Mouse (Mus musculus) MEL (cell line): ENCODE data around the gene Mterf1a. TPM values are rescaled to one million over a fixed set of nuclear protein-coding genes. Genes with fewer than 3 reads are reported as not detected.
"Not testable (repeated sequence)": the region's sequence is repeated elsewhere in the genome, so short reads cannot be mapped to it uniquely, and the experiment has no call there.

Experiments used
- DNase-seq: peaks from one replicate; pipeline ENCODE4 v3.0.0; 2011; ENCODE audit warnings: low read depth, low spot score
- H3K27ac ChIP-seq: 2 replicates; pipeline ENCODE4 v1.5.1; 2012; ENCODE audit warnings: low read depth, mild to moderate bottlenecking, control low read depth, low read length, moderate library complexity; ENCODE audit not compliant: control insufficient read depth
- H3K27me3 ChIP-seq, 2 experiments: fragments of 150-350 bp in 1 of 2; sonication (generic) in 1 of 2; 2 replicates each; pipeline ENCODE4 v1.6.1; 2012; ENCODE audit warnings: low read length in 2 of 2, mild to moderate bottlenecking in 2 of 2, improper control_type of control experiment in 1 of 2, moderate library complexity in 1 of 2; ENCODE audit not compliant: insufficient read depth in 2 of 2, control insufficient read depth in 1 of 2
- H3K36me3 ChIP-seq, 2 experiments: 2 replicates each; pipeline ENCODE4 v1.6.1; 2012 to 2014; ENCODE audit warnings: low read length in 2 of 2, improper control_type of control experiment in 1 of 2, inconsistent platforms in 1 of 2, mild to moderate bottlenecking in 1 of 2; ENCODE audit not compliant: insufficient read depth in 2 of 2, control insufficient read depth in 1 of 2
- H3K4me1 ChIP-seq, 2 experiments: fragments of 150-350 bp in 1 of 2; sonication (generic) in 1 of 2; 2 replicates each; pipeline ENCODE4 v1.6.1; 2012; ENCODE audit warnings: low read length in 2 of 2, improper control_type of control experiment in 1 of 2, mild to moderate bottlenecking in 1 of 2; ENCODE audit not compliant: insufficient read depth in 2 of 2, control insufficient read depth in 1 of 2
- H3K4me3 ChIP-seq, 2 experiments: fragments of 150-350 bp in 1 of 2; sonication (generic) in 1 of 2; 2 replicates each; pipeline ENCODE4 v1.5.1; 2012; ENCODE audit warnings: low read depth in 2 of 2, low read length in 2 of 2, mild to moderate bottlenecking in 2 of 2, moderate library complexity in 2 of 2, control low read depth in 1 of 2, improper control_type of control experiment in 1 of 2; ENCODE audit not compliant: control insufficient read depth in 1 of 2, insufficient read depth in 1 of 2
- H3K79me2 ChIP-seq: 2 replicates; pipeline ENCODE4 v1.6.1; 2012; ENCODE audit warnings: mild to moderate bottlenecking, low read length, moderate library complexity; ENCODE audit not compliant: control insufficient read depth, poor library complexity, insufficient read depth
- H3K9ac ChIP-seq: 2 replicates; pipeline ENCODE4 v1.6.1; 2012; ENCODE audit warnings: low read depth, mild to moderate bottlenecking, control low read depth, low read length, moderate library complexity; ENCODE audit not compliant: control insufficient read depth, poor library complexity, severe bottlenecking
- H3K9me3 ChIP-seq: fragments of 150-350 bp; sonication (generic); replicated peaks from 2 replicates; pipeline ENCODE4 v1.6.1; 2012; ENCODE audit warnings: mild to moderate bottlenecking, low read length, improper control_type of control experiment, moderate library complexity; ENCODE audit not compliant: insufficient read depth
- BHLHE40 ChIP-seq: IDR thresholded peaks from 2 replicates; pipeline ENCODE4 v1.6.1; 2012; ENCODE audit warnings: low read depth, mild to moderate bottlenecking, inconsistent platforms, low read length, improper control_type of control experiment, borderline replicate concordance
- CTCF ChIP-seq, 3 experiments: IDR thresholded peaks in 2 of 3; conservative IDR thresholded peaks in 1 of 3; 2 replicates each; pipeline ENCODE4 v1.5.1; 2011 to 2012; ENCODE audit warnings: low read length in 3 of 3, low read depth in 2 of 3, mild to moderate bottlenecking in 2 of 3, improper control_type of control experiment in 1 of 3, inconsistent platforms in 1 of 3, mixed read lengths in 1 of 3, moderate library complexity in 1 of 3; ENCODE audit not compliant: control insufficient read depth in 1 of 3, insufficient read depth in 1 of 3, poor library complexity in 1 of 3, severe bottlenecking in 1 of 3
- EP300 ChIP-seq, 2 experiments: IDR thresholded peaks; 2 replicates each; pipeline ENCODE4 v1.6.1; 2011; ENCODE audit warnings: improper control_type of control experiment in 2 of 2, low read length in 2 of 2, low read depth in 1 of 2, mild to moderate bottlenecking in 1 of 2
- ETS1 ChIP-seq: IDR thresholded peaks from 2 replicates; pipeline ENCODE4 v1.6.1; 2012; ENCODE audit warnings: low read depth, mild to moderate bottlenecking, inconsistent platforms, low read length, improper control_type of control experiment, moderate library complexity
- KAT2A ChIP-seq: conservative IDR thresholded peaks from 2 replicates; pipeline ENCODE4 v1.6.1; 2012; ENCODE audit warnings: low read depth, low read length, improper control_type of control experiment, inconsistent platforms
- MAFK ChIP-seq: IDR thresholded peaks from 2 replicates; pipeline ENCODE4 v1.6.1; 2011; ENCODE audit warnings: low read depth, mild to moderate bottlenecking, low read length, improper control_type of control experiment, borderline replicate concordance
- MXI1 ChIP-seq: IDR thresholded peaks from 2 replicates; pipeline ENCODE4 v1.6.1; 2011; ENCODE audit warnings: mild to moderate bottlenecking, low read depth, low read length, improper control_type of control experiment
- POLR2AphosphoS2 ChIP-seq: IDR thresholded peaks from 2 replicates; pipeline ENCODE4 v1.6.1; 2011; ENCODE audit warnings: low read length, improper control_type of control experiment
- POLR2AphosphoS5 ChIP-seq: IDR thresholded peaks from 2 replicates; pipeline ENCODE4 v1.6.1; 2012; ENCODE audit warnings: low read depth, borderline replicate concordance, mild to moderate bottlenecking, inconsistent platforms, low read length, moderate library complexity, mixed read lengths
- RAD21 ChIP-seq: IDR thresholded peaks from 2 replicates; pipeline ENCODE4 v1.6.1; 2011; ENCODE audit warnings: mild to moderate bottlenecking, low read depth, low read length, improper control_type of control experiment
- RCOR1 ChIP-seq: IDR thresholded peaks from 2 replicates; pipeline ENCODE4 v1.6.1; 2012; ENCODE audit warnings: low read depth, mild to moderate bottlenecking, inconsistent platforms, low read length, improper control_type of control experiment
- SIN3A ChIP-seq: IDR thresholded peaks from 2 replicates; pipeline ENCODE4 v1.6.1; 2012; ENCODE audit warnings: low read length, improper control_type of control experiment, inconsistent platforms
- SMC3 ChIP-seq: IDR thresholded peaks from 2 replicates; pipeline ENCODE4 v1.6.1; 2011; ENCODE audit warnings: low read depth, low read length, improper control_type of control experiment
- TCF12 ChIP-seq: IDR thresholded peaks from 2 replicates; pipeline ENCODE4 v1.6.1; 2014; ENCODE audit warnings: low read depth, mild to moderate bottlenecking, inconsistent platforms, low read length, improper control_type of control experiment, moderate library complexity
- UBTF ChIP-seq: IDR thresholded peaks from 2 replicates; pipeline ENCODE4 v1.6.1; 2012; ENCODE audit warnings: low read depth, mild to moderate bottlenecking, inconsistent platforms, low read length, improper control_type of control experiment, moderate library complexity, borderline replicate concordance; ENCODE audit not compliant: insufficient read depth
- USF2 ChIP-seq, 2 experiments: IDR thresholded peaks; 2 replicates each; pipeline ENCODE4 v1.6.1; 2011 to 2012; ENCODE audit warnings: improper control_type of control experiment in 2 of 2, low read length in 2 of 2, borderline replicate concordance in 1 of 2, inconsistent platforms in 1 of 2, low read depth in 1 of 2, mild to moderate bottlenecking in 1 of 2; ENCODE audit not compliant: insufficient read depth in 1 of 2
- ZC3H11A ChIP-seq: IDR thresholded peaks from 2 replicates; pipeline ENCODE4 v1.6.1; 2012; ENCODE audit warnings: low read depth, mild to moderate bottlenecking, inconsistent platforms, low read length, improper control_type of control experiment
- ZMIZ1 ChIP-seq: IDR thresholded peaks from 2 replicates; pipeline ENCODE4 v1.6.1; 2012; ENCODE audit warnings: low read depth, mild to moderate bottlenecking, inconsistent platforms, low read length, improper control_type of control experiment, moderate library complexity
- polyA plus RNA-seq, 2 experiments: library from polyadenylated mRNA; stranded (reverse) in 1 of 2; unstranded in 1 of 2; fragments of >175 nt in 1 of 2; fragments of >200 nt in 1 of 2; gene quantifications; 2 replicates each; pipeline versions ENCODE4 v1.2.1 to v1.2.4; 2012; ENCODE audit warnings: low replicate concordance in 2 of 2, low read depth in 1 of 2; ENCODE audit not compliant: insufficient read length in 2 of 2, insufficient read depth in 1 of 2, missing spikeins in 1 of 2
- total RNA-seq: library from RNA; depleted of rRNA; stranded (reverse); fragments of 300-350 nt; gene quantifications from 2 replicates; pipeline ENCODE4 v1.2.3, GENCODE M21; 2012

Gene Mterf1a
- total and polyA plus RNA-seq, 3 experiments, result 4.2 to 5.5 TPM; not detected in 1

DNA sequence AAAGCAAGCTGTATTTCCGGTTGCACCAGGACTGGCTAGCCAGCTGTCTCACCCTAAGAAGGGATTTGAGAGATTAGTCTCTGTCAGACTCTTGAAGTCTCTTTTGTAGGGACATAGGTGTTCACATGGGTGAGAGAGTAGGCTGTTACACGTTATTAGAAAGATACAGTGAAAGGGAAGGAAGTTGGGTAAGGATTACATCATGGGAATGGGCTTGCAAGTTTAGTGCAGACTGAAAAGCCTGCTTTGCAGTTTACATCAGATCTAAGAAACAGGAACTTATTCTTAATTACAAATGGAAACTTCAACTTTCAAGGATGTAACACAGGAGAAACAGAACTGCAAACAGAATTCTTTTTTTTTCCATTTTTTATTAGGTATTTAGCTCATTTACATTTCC is 11.7 kb upstream of the Mterf1a start:
- H3K79me2 ChIP-seq, result no peaks in the 10 kb centered on the region
- H3K9ac ChIP-seq, result no peak overlapping the region
- no peak overlapping the region for H3K27ac ChIP-seq
- no peak overlapping the region for H3K4me3 ChIP-seq
- no peaks in the 10 kb centered on the region for H3K27me3 ChIP-seq
- TF ChIP-seq ETS1 (peak; percentile 66; the same call in 1 of the 2 replicates), POLR2AphosphoS2 (no peak)
- no peaks in the 10 kb centered on the region for H3K36me3 ChIP-seq
- DNase-seq, result peak; percentile 46
- H3K9me3 ChIP-seq, result no peaks in the 10 kb centered on the region
- H3K4me1 ChIP-seq, result no peaks in the 10 kb centered on the region

DNA sequence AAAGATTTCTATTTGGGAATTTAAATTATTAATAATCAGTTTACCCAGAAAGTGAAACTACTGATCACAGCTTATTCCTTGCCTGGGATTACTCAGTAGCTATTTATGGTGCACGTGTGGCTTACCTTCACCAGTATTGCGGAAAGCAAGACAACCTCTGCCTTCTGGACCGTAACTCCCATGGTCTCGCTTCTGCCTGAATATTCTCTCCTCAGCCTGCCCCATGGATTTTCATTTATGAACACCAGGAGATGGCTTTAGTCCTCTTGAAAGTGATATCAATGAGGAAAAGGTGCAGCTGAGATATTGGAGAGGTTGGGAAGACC is 524 bp upstream of the Mterf1a start:
- H3K9me3 ChIP-seq, result not testable (repeated sequence)
- peak overlapping the region in 1 of 2 experiments; percentile 59; a peak in 3 of 4 replicates for H3K4me3 ChIP-seq

DNA sequence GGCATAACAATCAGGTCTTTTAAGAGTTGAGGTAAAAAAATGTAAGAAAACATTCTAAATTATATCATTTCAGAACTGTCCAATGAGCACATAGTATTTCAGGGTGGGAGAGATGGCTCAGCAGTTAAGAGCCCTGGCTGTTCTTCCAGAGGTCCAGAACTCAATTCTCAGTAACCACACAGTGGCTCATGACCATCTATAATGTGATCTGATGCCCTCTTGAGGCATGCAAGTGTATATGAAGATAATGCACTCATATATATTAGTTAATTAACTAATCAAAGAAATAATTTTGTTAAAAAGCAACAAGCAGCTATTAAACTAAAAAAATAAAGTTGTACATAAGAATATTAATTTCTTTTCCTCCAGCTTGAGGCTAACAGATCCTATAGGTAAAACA is 4.5 kb downstream of the Mterf1a start:
- TF ChIP-seq EP300 (IDR thresholded peaks at IDR 0.05; ENCODE audit: low read depth in 1 of 2, low read length in 2 of 2) (no peak), POLR2AphosphoS5 (no peak), KAT2A (no peak), CTCF (IDR thresholded peaks at IDR 0.05 in 2 of 3, conservative IDR thresholded peaks at IDR 0.05 in 1 of 3; ENCODE audit: control insufficient read depth in 1 of 3, insufficient read depth in 1 of 3, low read depth in 2 of 3, low read length in 3 of 3, poor library complexity in 1 of 3, severe bottlenecking in 1 of 3) (peak in 1 of 3 experiments; percentile 57; a peak in 2 of 6 replicates), MAFK (no peak), SMC3 (peak; percentile 64), MXI1 (no peak), UBTF (no peak), SIN3A (no peak), USF2 (IDR thresholded peaks at IDR 0.05; ENCODE audit: borderline replicate concordance in 1 of 2, insufficient read depth in 1 of 2, low read depth in 1 of 2, low read length in 2 of 2) (no peak), ZC3H11A (peak; percentile 49; the same call in 1 of the 2 replicates), RAD21 (peak; percentile 62), BHLHE40 (no peak), TCF12 (no peak), RCOR1 (no peak), ZMIZ1 (no peak)
- Histone ChIP-seq H3K36me3 (peaks cover 0 to 7% of the 10 kb centered on the region in 2 experiments; a peak in 2 of 4 replicates), H3K9me3 (no peaks in the 10 kb centered on the region), H3K27ac (no peak overlapping the region), H3K79me2 (peaks cover 3% of the 10 kb centered on the region), H3K4me1 (no peaks in the 10 kb centered on the region; a peak in 2 of 4 replicates), H3K4me3 (no peak overlapping the region), H3K9ac (no peak overlapping the region), H3K27me3 (no peaks in the 10 kb centered on the region)
- DNase-seq, result peak; percentile 53

More for the DNA sequence above, 524 bp upstream of the Mterf1a start:
- H3K36me3 ChIP-seq, H3K79me2 ChIP-seq, H3K27ac ChIP-seq, H3K4me1 ChIP-seq, DNase-seq, H3K27me3 ChIP-seq, H3K9ac ChIP-seq: not testable (repeated sequence)

DNA sequence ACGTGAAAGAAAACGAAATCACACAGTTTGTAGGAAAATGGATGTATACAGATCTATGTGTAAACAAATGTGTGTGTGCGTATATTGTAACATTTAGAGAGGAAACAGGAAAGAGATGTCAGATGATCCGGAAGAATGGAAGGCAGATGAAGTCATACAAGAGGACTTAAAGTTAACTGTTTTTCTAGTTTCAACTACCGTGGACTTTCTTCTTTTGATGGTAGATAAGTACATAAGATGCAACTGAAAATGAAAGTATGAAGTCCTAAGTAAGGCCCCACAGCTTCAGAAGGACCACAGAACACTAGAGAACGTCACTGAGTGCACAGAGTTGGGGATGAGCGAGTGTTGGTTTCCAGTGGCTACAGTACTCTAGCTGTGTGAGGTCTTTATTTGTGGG is 6.9 kb downstream of the Mterf1a start:
- not testable (repeated sequence) for H3K9ac ChIP-seq, H3K27ac ChIP-seq, H3K79me2 ChIP-seq, H3K4me1 ChIP-seq, H3K27me3 ChIP-seq, H3K4me3 ChIP-seq, DNase-seq, H3K36me3 ChIP-seq, H3K9me3 ChIP-seq
